Mouse (Mus musculus) spleen, adult 2 months (tissue): ENCODE data around the gene Olfr325. TPM values are rescaled to one million over a fixed set of nuclear protein-coding genes. Genes with fewer than 3 reads are reported as not detected.
"Not testable (repeated sequence)": the region's sequence is repeated elsewhere in the genome, so short reads cannot be mapped to it uniquely, and the experiment has no call there.

Experiments
- DNase-seq, 2 experiments: peaks; one replicate each; pipeline versions ENCODE4 v3.0.0 to v3.0.0-alpha.2; 2012 to 2021; ENCODE audit warnings: low spot score in 2 of 2, low read depth in 1 of 2
- H3K27ac ChIP-seq: fragments of 200-500 bp; 2 replicates; pipeline ENCODE4 v1.5.1; 2012; ENCODE audit warnings: low read length, inconsistent platforms; ENCODE audit not compliant: insufficient read depth
- H3K27me3 ChIP-seq: fragments of 200-500 bp; 2 replicates; pipeline ENCODE4 v1.6.1; 2012; ENCODE audit warnings: mild to moderate bottlenecking, moderate library complexity, low read length, inconsistent platforms; ENCODE audit not compliant: control insufficient read depth, insufficient read depth
- H3K36me3 ChIP-seq: fragments of 200-500 bp; 2 replicates; pipeline ENCODE4 v1.6.1; 2012; ENCODE audit warnings: mild to moderate bottlenecking, low read length, inconsistent platforms; ENCODE audit not compliant: control insufficient read depth, insufficient read depth
- H3K4me1 ChIP-seq: fragments of 200-500 bp; 2 replicates; pipeline ENCODE4 v1.6.1; 2011; ENCODE audit warnings: inconsistent platforms; ENCODE audit not compliant: control insufficient read depth, insufficient read depth, insufficient read length
- H3K4me3 ChIP-seq: fragments of 200-500 bp; 2 replicates; pipeline ENCODE4 v1.5.1; 2011; ENCODE audit warnings: mild to moderate bottlenecking, inconsistent platforms; ENCODE audit not compliant: insufficient read depth, insufficient read length; ENCODE audit errors: extremely low read depth
- CTCF ChIP-seq: fragments of 200-500 bp; IDR thresholded peaks from 2 replicates; pipeline ENCODE4 v1.5.1; 2011; ENCODE audit warnings: mild to moderate bottlenecking, inconsistent platforms; ENCODE audit not compliant: insufficient read depth, insufficient read length, insufficient replicate concordance; ENCODE audit errors: extremely low read depth
- POLR2A ChIP-seq: fragments of 200-500 bp; IDR thresholded peaks from 2 replicates; pipeline ENCODE4 v1.6.1; 2011; ENCODE audit warnings: low read depth, low read length, inconsistent platforms
- WGBS: fragments of 180-500 bp; shearing (Covaris S2); methylation state at CpG from one replicate; pipeline ENCODE4 v1.1.7; 2018; 5-methylcytosine and 5-hydroxymethylcytosine counted together
- polyA plus RNA-seq: library from polyadenylated mRNA; depleted of rRNA; stranded (reverse); fragments of >200 nt; gene quantifications from 2 replicates; pipeline ENCODE4 v1.2.3, GENCODE M21; 2012; rRNA removed

Olfr325 gene
- polyA plus RNA-seq, result not detected in 2 replicates

GRCm38 (mm10) chr11:58577430-58577829 is at the start of gene Olfr325:
TSS of gene Olfr325 (plus strand) at chr11:58577730.
- no peak for DNase-seq
- Histone ChIP-seq H3K4me1 (no peaks in the 10 kb centered on the region), H3K27me3 (no peaks in the 10 kb centered on the region), H3K36me3 (no peaks in the 10 kb centered on the region), H3K27ac (no peak within 1 kb of the TSS), H3K4me3 (no peak within 1 kb of the TSS)
- no peak for TF ChIP-seq CTCF
- TF ChIP-seq POLR2A, result no peak
- 80% methylated on average over 1 of the region's 1 CpGs for WGBS

DNA sequence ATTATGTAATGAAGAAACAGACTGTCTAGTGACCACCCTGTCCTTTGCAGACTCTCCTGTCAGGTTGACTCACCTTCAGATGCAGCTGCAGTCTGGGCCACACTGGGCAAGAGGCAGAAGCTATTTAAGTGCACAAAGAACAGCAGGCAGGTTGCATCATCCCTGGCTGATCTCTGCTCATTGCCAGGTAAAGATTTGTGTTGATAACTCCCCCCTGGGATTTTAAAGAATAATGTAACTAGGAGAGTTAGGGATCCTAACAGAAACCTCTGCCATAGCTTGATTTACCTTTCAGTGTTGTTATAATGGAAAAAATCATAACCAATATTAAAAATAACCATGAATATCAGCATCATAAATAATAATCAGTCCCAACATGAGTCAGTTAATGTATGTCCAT is 42.8 kb upstream of the Olfr325 start, which contains the start of gene Olfr330:
Gene Olfr330 (minus strand): TSS at position 101 of the 400 bp plus-strand sequence.
- H3K27ac ChIP-seq, H3K36me3 ChIP-seq, H3K4me3 ChIP-seq, H3K27me3 ChIP-seq, DNase-seq, H3K4me1 ChIP-seq: not testable (repeated sequence)

GRCm38 (mm10) chr11:58546322-58546721 is 31.2 kb upstream of the Olfr325 start, which contains the start of gene Olfr329-ps:
TSS of gene Olfr329-ps (minus strand) at chr11:58546422.
- no peak for DNase-seq
- H3K4me1 ChIP-seq, result no peaks in the 10 kb centered on the region

GRCm38 (mm10) chr11:58555536-58555935 is 22.0 kb upstream of the Olfr325 start, which contains the start of gene Olfr328:
TSS of gene Olfr328 (minus strand) at chr11:58555636.
- DNase-seq, result no peak
- 78% methylated on average over 1 of the region's 1 CpGs for WGBS
- no peaks in the 10 kb centered on the region for H3K27me3 ChIP-seq
- no peaks in the 10 kb centered on the region for H3K36me3 ChIP-seq
- no peak within 1 kb of the TSS for H3K4me3 ChIP-seq
- H3K4me1 ChIP-seq, result no peaks in the 10 kb centered on the region
- TF ChIP-seq CTCF, result no peak
- no peak for TF ChIP-seq POLR2A
- H3K27ac ChIP-seq, result no peak within 1 kb of the TSS

More at GRCm38 (mm10) chr11:58546322-58546721, 31.2 kb upstream of the Olfr325 start, which contains the start of gene Olfr329-ps:
- TF ChIP-seq CTCF (no peak), POLR2A (no peak)
- Histone ChIP-seq H3K27ac (no peak within 1 kb of the TSS), H3K36me3 (no peaks in the 10 kb centered on the region), H3K27me3 (no peaks in the 10 kb centered on the region), H3K4me3 (no peak within 1 kb of the TSS)
- 90% methylated on average over 5 of the region's 5 CpGs for WGBS

- no peak for TF ChIP-seq POLR2A
- TF ChIP-seq CTCF, result no peak
- DNase-seq, result no peak
These were observed 7.1 kb upstream of the Olfr325 start, which contains the start of gene Olfr224 for GRCm38 (mm10) chr11:58570405-58570804. TSS of gene Olfr224 (minus strand) at chr11:58570553.

DNA sequence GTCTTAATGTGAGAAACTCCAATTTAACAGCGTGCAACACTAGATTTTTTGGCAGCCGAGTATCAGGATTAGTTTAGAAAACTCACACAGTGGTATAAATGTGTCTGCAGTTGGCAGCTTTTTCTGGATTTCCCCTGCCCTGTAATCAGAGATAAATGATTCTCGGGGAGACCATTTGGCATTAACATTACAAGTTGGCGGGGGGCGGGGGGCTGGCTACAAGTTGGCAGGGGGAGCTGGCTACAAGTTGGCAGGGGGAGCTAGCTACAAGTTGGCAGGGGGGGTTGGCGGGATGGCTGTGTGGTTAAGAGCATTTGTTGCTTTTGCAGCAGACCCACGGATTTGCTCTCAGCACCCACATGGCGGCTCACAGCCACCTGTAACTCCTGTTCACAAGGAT is 1.1 kb downstream of the Olfr325 start:
- DNase-seq, result no peak
- Histone ChIP-seq H3K27ac (no peak overlapping the region), H3K4me1 (no peaks in the 10 kb centered on the region), H3K4me3 (no peak overlapping the region), H3K36me3 (no peaks in the 10 kb centered on the region), H3K27me3 (no peaks in the 10 kb centered on the region)
- no peak for TF ChIP-seq CTCF
- no peak for TF ChIP-seq POLR2A
- WGBS, result 81% methylated on average over 8 of the region's 8 CpGs

More at GRCm38 (mm10) chr11:58570405-58570804, 7.1 kb upstream of the Olfr325 start, which contains the start of gene Olfr224:
- no peaks in the 10 kb centered on the region for H3K36me3 ChIP-seq
- H3K4me3 ChIP-seq, result no peak within 1 kb of the TSS
- WGBS, result 84% methylated on average over 5 of the region's 5 CpGs
- no peaks in the 10 kb centered on the region for H3K27me3 ChIP-seq
- no peaks in the 10 kb centered on the region for H3K4me1 ChIP-seq
- H3K27ac ChIP-seq, result no peak within 1 kb of the TSS

GRCm38 (mm10) chr11:58587898-58588348 is 10.4 kb downstream of the Olfr325 start:
- no peaks in the 10 kb centered on the region for H3K4me1 ChIP-seq
- H3K36me3 ChIP-seq, result no peaks in the 10 kb centered on the region
- TF ChIP-seq POLR2A, result no peak
- peak; percentile 26; the same call in 1 of the 2 replicates for TF ChIP-seq CTCF
- H3K4me3 ChIP-seq, result no peak overlapping the region
- peak in 1 of 2 experiments; percentile 17 for DNase-seq
- H3K27me3 ChIP-seq, result no peaks in the 10 kb centered on the region
- no peak overlapping the region for H3K27ac ChIP-seq
- 68% methylated on average over 7 of the region's 7 CpGs for WGBS
